In the genomic region with DNA sequence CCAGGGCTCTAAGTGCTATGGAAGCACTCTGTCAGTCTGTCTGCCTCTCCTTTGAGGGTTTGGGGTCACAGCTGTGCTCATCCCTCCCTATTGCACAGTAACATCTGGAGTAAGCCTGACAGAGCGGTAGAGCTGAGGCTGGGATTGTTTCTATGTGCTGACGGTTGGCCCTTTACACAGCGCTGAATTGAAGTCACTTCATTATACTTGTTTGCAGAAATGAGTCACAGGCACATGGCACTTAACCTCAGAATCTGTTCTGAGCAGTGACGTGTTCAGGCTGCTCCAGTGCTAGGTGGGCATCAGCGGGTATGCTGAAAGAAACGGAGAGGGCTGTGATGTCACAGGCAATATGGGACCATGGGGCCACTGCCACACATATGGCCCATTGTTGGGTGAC, we compare ENCODE assay signal across 22 mouse cellular contexts. TPM values are rescaled to one million over a fixed set of nuclear protein-coding genes. Genes with fewer than 3 reads are reported as not detected.
DNase-seq lines count a peak whose midpoint lies in the region; ATAC-seq and TF ChIP-seq lines count a peak whose summit lies in the region.
"Had no signal": no experiment of that assay in that cellular context is flagged by ENCODE, and none has a peak within 500 bp of the region (broad histone marks: within the 10 kb centered on the region; RNA-seq: fewer than 3 reads in every experiment).

No protein-coding gene starts in this region.

- no peaks in the 10 kb centered on the region for H3K4me1 ChIP-seq in stomach, embryonic 14.5 days (ENCODE audit: control insufficient read depth, insufficient read depth, low read length)
- H3K4me1 ChIP-seq in stomach, postnatal 0 days (replicated peaks; ENCODE audit: control insufficient read depth, insufficient read depth), result no peaks in the 10 kb centered on the region
- H3K4me1 ChIP-seq: forebrain, embryonic 10.5 days; forebrain, embryonic 13.5 days; heart, embryonic 10.5 days; hindbrain, embryonic 13.5 days had no signal

- TF ChIP-seq EP300 in stomach, postnatal 0 days (optimal IDR thresholded peaks at IDR 0.05), result no peak

- H3K4me2 ChIP-seq in stomach, embryonic 14.5 days (replicated peaks; ENCODE audit: low read depth, low read length), result no peak overlapping the region
- H3K4me2 ChIP-seq in stomach, postnatal 0 days (replicated peaks; ENCODE audit: low read depth), result no peak overlapping the region
- H3K4me2 ChIP-seq: forebrain, embryonic 13.5 days; heart, embryonic 13.5 days; hindbrain, embryonic 13.5 days had no signal

- WGBS in stomach, embryonic 14.5 days, result 73% methylated on average over 6 of the region's 6 CpGs
- WGBS in stomach, postnatal 0 days, result 53% methylated on average over 6 of the region's 6 CpGs

- H3K27ac ChIP-seq in stomach, embryonic 14.5 days (ENCODE audit: low read length), result no peak overlapping the region
- H3K27ac ChIP-seq in stomach, postnatal 0 days (replicated peaks), result no peak overlapping the region
- H3K27ac ChIP-seq: forebrain, embryonic 10.5 days; forebrain, embryonic 13.5 days; heart, embryonic 10.5 days; heart, embryonic 13.5 days; hindbrain, embryonic 13.5 days; hindbrain, postnatal 0 days had no signal

- H3K36me3 ChIP-seq in stomach, embryonic 14.5 days (ENCODE audit: control insufficient read depth, insufficient read depth, low read length), result peaks cover 13% of the 10 kb centered on the region; the same call in 1 of the 2 replicates
- H3K36me3 ChIP-seq in stomach, postnatal 0 days (ENCODE audit: control insufficient read depth, insufficient read depth, low read length), result 0 out of 2 replicates have a peak, but pooled peaks cover 3% of the 10 kb centered on the region

- H3K4me3 ChIP-seq in stomach, embryonic 14.5 days (ENCODE audit: low read depth, low read length), result no peak overlapping the region
- H3K4me3 ChIP-seq in stomach, postnatal 0 days (ENCODE audit: low read depth, low read length), result no peak overlapping the region
- H3K4me3 ChIP-seq: forebrain, embryonic 10.5 days; forebrain, embryonic 13.5 days; heart, embryonic 10.5 days; heart, embryonic 13.5 days; hindbrain, embryonic 13.5 days had no signal

- H3K9me3 ChIP-seq in stomach, embryonic 14.5 days (ENCODE audit: control insufficient read depth, low read depth, low read length), result no peaks in the 10 kb centered on the region
- H3K9me3 ChIP-seq in stomach, postnatal 0 days (ENCODE audit: control insufficient read depth, low read length), result no peaks in the 10 kb centered on the region
- H3K9me3 ChIP-seq: forebrain, embryonic 10.5 days; forebrain, embryonic 13.5 days; heart, embryonic 10.5 days; heart, embryonic 13.5 days; hindbrain, embryonic 13.5 days had no signal

- H3K9ac ChIP-seq in stomach, embryonic 14.5 days (replicated peaks; ENCODE audit: low read depth, low read length), result no peak overlapping the region
- H3K9ac ChIP-seq in stomach, postnatal 0 days (ENCODE audit: low read length), result no peak overlapping the region
- H3K9ac ChIP-seq: forebrain, embryonic 13.5 days; heart, embryonic 13.5 days; hindbrain, embryonic 13.5 days had no signal

- no peaks in the 10 kb centered on the region for H3K27me3 ChIP-seq in stomach, embryonic 14.5 days (ENCODE audit: control insufficient read depth, insufficient read depth, low read length)
- H3K27me3 ChIP-seq in stomach, postnatal 0 days (ENCODE audit: control insufficient read depth, insufficient read depth, low read length), result no peaks in the 10 kb centered on the region
- H3K27me3 ChIP-seq: forebrain, embryonic 13.5 days; heart, embryonic 13.5 days; hindbrain, embryonic 13.5 days had no signal

- ATAC-seq in frontal cortex, adult (ENCODE audit: low TSS enrichment), result 0 out of 2 replicates have a peak, but pooled peaks have one; percentile 22
- ATAC-seq in stomach, embryonic 14.5 days (ENCODE audit: insufficient number of reproducible peaks, insufficient read depth, low FRiP score, low read depth), result peak; percentile 53
- ATAC-seq in stomach, postnatal 0 days (ENCODE audit: low FRiP score, low TSS enrichment), result peak; percentile 83
- ATAC-seq: CD4-positive, CD25-positive, alpha-beta regulatory T cell, adult 4 months; forebrain, embryonic 13.5 days; forebrain, embryonic 16.5 days; hindbrain, postnatal 0 days; inflammation-experienced regulatory T-cells, adult 6 months; intestine, embryonic 16.5 days had no signal

- TF ChIP-seq CTCF in stomach, postnatal 0 days (IDR thresholded peaks at IDR 0.05; ENCODE audit: low read depth), result no peak

- DNase-seq in frontal cortex, postnatal 36 days (ENCODE audit: low spot score in 2 of 2), result no peak
- peak; percentile 58 for DNase-seq in brain, adult 2 months (ENCODE audit: low read depth, low spot score)
- DNase-seq in stomach, postnatal 0 days (ENCODE audit: low spot score), result peak; percentile 33
- DNase-seq in ovary, postnatal 36 days (ENCODE audit: low spot score), result no peak
- DNase-seq: adrenal gland, postnatal 25 days; cerebellum, adult 18-20 months; cerebellum, adult 9-10 months; gastrocnemius, postnatal 25 days; heart, adult 18-20 months; heart, postnatal 14 days had no signal

RNA-seq across cellular contexts. Expression of gene Tyw1, which starts 17.6 kb away (rescaled TPM):
- polyA plus RNA-seq in stomach, embryonic 14.5 days (2014; fragmentation: Nextera tagmentation; extraction: Ambion mirVana), result 27.5 and 28.7 TPM in 2 replicates
- 12.6 and 13.8 TPM in 2 replicates for polyA plus RNA-seq in stomach, postnatal 0 days (2015; fragmentation: Nextera tagmentation; extraction: Ambion mirVana)

RNA-seq across cellular contexts. Expression of gene Sbds, which starts 17.7 kb away (rescaled TPM):
- 55.0 and 57.4 TPM in 2 replicates for polyA plus RNA-seq in stomach, embryonic 14.5 days (2014; fragmentation: Nextera tagmentation; extraction: Ambion mirVana)
- 72.0 and 76.2 TPM in 2 replicates for polyA plus RNA-seq in stomach, postnatal 0 days (2015; fragmentation: Nextera tagmentation; extraction: Ambion mirVana)

RNA-seq across cellular contexts. Expression of gene Tmem248, which starts 56.2 kb away (rescaled TPM):
- 33.7 and 36.7 TPM in 2 replicates for polyA plus RNA-seq in stomach, embryonic 14.5 days (2014; fragmentation: Nextera tagmentation; extraction: Ambion mirVana)
- polyA plus RNA-seq in stomach, postnatal 0 days (2015; fragmentation: Nextera tagmentation; extraction: Ambion mirVana), result 33.2 and 34.4 TPM in 2 replicates

Comparison
In these comparisons a context has a peak if more than half of its experiments do, and no peak if none do; other contexts are left out.
1. ATAC-seq: peak in every context shown above with its lines; median percentile 83 in stomach, postnatal 0 days; 53 in stomach, embryonic 14.5 days; 22 in frontal cortex, adult.
2. DNase-seq: peak in brain, adult 2 months (single experiment) and stomach, postnatal 0 days (single experiment); none in frontal cortex, postnatal 36 days (0 of 2) and ovary, postnatal 36 days (single experiment).